Mouse (Mus musculus): ENCODE measurements around the gene Egf.

Gene Egf

DNA sequence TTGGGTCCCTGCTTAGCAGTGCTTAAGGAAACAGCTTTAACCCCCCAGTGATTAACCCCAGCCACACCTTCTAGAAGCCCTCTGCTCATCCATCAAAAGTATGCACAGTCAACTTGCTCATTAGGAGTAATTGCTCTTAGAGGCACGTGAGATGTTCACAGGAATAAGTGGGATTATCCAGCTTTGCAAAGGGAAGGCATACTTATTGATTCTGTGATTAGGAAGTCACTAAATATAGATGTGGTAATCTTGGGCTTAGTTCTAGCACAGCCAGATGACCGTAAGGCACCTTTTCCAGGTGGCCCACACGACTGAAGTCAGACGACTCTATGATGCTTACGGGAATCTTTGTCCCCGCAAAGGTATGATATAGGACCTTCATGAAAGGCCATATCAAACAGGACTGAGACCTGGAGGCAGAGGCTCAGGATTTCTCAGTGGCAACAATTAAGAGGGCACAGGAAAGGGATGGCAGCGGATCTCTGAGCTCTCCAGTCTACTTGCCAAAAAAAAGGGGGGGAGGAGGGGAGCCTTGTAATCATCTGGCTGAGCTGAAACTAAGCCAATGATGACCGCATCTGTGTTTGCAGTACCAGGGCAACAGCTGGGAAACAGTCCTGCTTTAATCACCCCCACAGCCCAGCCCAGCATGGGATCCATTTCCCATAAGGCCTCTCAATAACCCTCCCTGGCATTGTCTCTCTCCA lies 105.4 kb downstream of the Egf start:
- no peak for DNase-seq

GRCm38 (mm10) chr3:129648598-129648997 lies 106.5 kb downstream of the Egf start:
- no peak for DNase-seq

DNA sequence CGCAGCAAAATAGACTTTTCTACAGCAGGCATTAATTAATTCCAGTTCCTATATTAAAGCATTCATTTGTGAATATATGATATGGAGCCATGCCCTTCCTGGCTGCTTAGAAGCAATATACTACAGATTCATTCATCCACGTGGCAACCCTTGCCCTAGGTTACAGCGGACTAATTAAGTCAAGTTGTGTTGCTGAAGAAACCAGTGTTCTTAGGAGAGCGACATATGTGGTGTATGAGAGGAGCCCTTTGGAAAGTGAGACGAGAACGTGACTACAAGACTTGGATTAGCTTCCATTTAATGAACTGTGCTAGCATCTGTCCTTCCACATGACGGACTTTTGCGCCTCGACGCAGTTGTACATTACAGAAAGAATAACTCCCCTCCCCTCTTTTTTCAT lies 107.8 kb downstream of the Egf start:
- no peak for DNase-seq

DNA sequence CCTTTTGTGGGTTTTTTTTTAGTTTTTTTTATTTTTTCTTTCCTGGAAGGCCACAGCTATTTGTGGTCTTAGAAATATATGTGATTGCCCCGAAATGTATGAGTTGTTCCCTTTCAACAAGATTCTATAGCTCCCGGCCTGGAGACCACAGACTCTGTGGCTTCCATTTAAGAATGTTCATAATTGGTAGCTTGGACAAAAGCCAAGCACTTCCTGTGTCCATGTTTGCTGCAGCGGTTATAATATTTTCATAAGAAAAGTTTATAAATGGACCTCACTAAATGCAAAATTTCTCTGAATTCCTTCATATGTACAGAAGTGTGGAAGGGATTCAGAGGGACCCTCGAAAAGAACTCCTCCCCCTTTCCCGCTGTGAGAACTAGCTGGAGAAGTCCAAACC lies 108.3 kb downstream of the Egf start:
- no peak for DNase-seq

- peak; percentile 58 to 73 for DNase-seq
Measured at GRCm38 (mm10) chr3:129645409-129645808, 109.7 kb downstream of the Egf start.

- no peak for DNase-seq
Measured at GRCm38 (mm10) chr3:129641621-129642020, 113.5 kb downstream of the Egf start.

DNA sequence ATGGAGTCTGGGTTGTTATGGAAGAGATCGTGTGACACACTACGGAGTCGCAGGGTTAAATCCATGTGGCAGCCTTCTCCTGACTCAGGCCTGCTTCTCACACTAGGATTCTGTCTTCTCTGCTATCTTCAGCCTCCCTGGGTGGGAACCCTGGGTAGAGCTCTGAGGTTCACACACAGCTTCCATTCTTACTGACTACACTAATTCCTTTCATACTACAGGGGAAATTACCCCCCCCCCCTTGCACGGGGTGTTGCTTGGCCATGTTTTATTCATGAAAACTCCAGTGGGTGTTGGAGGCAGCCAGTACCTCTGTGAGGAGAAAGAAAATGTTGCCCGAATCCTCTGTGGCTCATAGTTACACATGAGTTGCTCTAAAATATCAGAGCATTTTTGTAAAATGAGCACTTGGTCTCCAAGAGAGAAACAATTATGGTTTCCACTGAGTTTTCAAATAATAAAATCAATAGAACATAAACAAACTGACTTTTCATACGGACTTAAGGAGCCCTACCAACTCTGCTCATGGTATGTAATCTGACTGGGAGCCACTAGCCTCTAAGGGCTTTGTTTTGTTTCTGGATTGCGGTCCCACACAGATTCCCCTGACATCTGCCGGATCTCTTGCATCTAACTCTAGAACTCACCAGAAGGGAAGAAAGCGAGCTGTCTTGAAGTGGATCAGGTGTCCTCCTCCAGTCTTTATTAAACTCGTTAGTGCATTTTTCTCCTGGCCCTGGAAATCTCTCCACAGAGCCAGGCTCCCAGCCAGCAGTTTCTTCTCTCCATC lies 114.7 kb downstream of the Egf start:
- DNase-seq: no peak

DNA sequence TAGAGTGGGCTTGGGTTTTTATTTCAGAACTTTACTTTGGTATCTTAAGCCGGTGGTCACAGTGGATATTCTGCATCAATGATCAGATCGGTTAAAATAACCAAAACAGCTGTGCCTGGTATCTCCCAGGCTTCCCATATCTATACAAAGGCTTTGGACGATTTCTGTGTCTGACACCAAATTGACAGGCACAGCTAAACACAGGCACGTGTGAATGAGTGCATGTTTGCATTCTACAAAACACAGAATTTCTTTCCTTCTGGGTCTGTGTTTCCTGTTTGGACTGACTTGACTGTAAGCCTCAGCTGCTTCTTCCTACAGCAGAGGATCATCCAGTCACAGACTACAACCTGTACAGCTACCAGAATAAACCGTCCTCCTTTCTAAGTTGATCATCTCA lies 115.4 kb downstream of the Egf start:
- no peak for DNase-seq

DNA sequence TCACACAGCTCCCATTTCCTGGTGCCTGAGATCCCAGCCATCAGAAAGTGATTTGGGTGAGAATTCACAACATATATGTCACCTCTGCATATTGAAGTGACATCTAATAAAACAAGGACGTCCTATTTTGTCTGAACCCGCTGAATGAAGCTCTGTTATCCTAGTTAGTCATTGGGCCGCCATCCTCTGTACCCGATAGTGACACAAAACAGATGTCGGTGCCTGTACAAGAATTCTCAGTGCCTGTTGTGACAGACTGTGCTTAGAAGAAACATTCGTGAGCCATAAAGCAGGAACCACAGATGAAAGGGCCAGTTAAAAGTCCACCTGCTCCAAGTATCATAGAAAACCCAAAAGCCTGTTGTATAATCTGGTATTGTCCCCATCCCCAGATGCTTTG lies 117.7 kb downstream of the Egf start:
- DNase-seq: no peak

DNA sequence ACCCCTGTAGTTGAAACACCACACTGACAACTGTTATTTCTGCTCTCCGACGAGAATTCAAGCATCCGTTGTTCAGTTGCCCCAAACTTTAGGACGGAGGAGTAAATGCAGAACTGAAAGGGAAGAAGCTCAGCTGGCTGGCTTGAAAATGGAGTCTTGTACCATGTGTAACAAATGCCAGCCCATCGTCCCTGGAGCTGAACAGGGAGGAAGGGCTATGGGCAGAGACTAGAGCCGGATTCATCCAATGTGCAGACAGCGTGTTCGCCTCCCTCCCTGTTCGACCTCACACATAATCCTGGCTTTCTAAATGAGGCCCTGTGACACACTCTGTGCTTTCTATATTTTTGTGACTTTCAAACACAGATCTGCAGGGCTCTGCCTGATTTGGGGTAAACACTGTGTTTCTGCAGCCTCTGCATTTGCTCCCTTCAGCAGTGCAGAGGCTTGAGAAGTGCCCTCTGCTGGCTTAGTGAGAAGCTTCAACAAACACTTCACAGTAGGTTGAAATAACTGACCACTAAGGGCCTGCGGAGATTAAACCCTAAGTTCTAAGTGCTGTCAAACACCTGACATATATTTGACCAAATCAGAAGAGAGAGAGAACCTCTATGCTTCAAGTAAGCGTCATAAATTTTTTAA lies 120.7 kb downstream of the Egf start:
- DNase-seq: peak; percentile 47 to 63

DNA sequence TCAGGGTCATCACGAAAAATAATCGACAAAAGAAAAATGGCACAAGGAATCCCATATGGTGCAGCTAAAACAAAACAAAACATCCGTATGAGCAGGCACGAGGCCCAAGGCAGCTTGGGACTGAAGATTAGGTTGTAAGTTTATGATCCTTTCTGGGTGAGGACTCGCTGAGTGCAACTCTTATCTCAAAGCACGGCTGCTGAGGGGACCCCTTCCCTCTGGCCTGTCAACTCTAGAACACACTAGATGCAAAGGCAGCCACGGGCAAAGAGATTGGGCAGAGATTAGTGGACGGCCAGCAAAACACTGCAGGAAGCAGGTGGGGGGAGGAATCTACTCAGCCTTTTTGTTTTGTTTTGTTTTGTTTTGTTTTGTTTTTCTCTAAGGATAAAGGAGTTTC lies 121.6 kb downstream of the Egf start:
- no peak for DNase-seq

DNA sequence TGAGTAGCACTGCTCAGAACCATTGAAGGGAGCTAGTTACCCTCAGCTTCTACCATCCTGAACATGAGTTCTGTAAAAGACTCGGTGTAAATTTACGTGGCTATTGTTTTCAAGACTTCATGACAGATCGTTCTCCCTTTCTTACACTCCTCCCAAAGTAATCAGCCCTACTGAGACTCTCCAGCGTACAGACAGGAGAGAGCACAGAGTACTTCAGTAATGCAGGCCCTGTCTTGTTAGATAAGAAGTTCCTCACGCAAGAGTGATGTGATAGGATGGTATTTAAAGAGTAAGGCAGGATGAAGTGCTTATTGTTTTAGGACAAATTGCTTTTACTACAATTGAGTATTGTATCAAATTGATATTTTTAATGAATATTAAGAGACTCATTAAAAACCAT lies 123.3 kb downstream of the Egf start:
- DNase-seq: no peak

- DNase-seq: no peak
Measured at GRCm38 (mm10) chr3:129631018-129631417, 124.1 kb downstream of the Egf start.
